Mouse (Mus musculus) small intestine, adult 2 months (tissue): ENCODE measurements around the gene Rpl31.

Experiments used
- CTCF ChIP-seq: fragments of 200-500 bp; IDR thresholded peaks from 2 replicates; pipeline ENCODE4 v1.5.1; 2012; ENCODE audit warnings: low read depth, mild to moderate bottlenecking, control low read depth, inconsistent platforms, low read length, moderate library complexity, mixed read lengths; ENCODE audit not compliant: insufficient replicate concordance, insufficient read length; ENCODE audit errors: extremely low read depth
- POLR2A ChIP-seq: fragments of 200-500 bp; IDR thresholded peaks from 2 replicates; pipeline ENCODE4 v1.6.1; 2012; ENCODE audit warnings: low read depth, mild to moderate bottlenecking, control low read depth, inconsistent platforms, low read length, moderate library complexity

- TF ChIP-seq CTCF (no peak), POLR2A (no peak)
Observed at GRCm38 (mm10) chr1:39321954-39322353, 45.7 kb upstream of the Rpl31 start.
